Mouse (Mus musculus): Measurements from ENCODE around the gene Caln1.

- TF ChIP-seq POLR2A (IDR thresholded peaks at IDR 0.05; ENCODE audit: borderline replicate concordance, extremely low read depth, insufficient read depth, insufficient read length, poor library complexity, severe bottlenecking) (no peak), CTCF (IDR thresholded peaks at IDR 0.05; ENCODE audit: borderline replicate concordance, extremely low read depth, insufficient read depth, insufficient read length) (peak; percentile 9; the same call in 1 of the 2 replicates)
Observed at GRCm38 (mm10) chr5:130393618-130394355, 24.5 kb downstream of the Caln1 start.
